Mouse (Mus musculus) liver, embryonic 16.5 days (tissue): ENCODE measurements around the gene Car6. TPM values are rescaled to one million over a fixed set of nuclear protein-coding genes. Genes with fewer than 3 reads are reported as not detected.

Source experiments
- ATAC-seq: fragments of 200-750 bp; cut with Nextera tagmentation; 2 replicates; pipeline ENCODE4 v1.8.0; 2017; ENCODE audit warnings: low read depth, mild to moderate bottlenecking, moderate number of reproducible peaks, moderate library complexity
- H3K27ac ChIP-seq: fragments of 300-500 bp; sonication (generic); 2 replicates; pipeline ENCODE4 v1.5.1; 2014; ENCODE audit warnings: mild to moderate bottlenecking, low read length
- H3K27me3 ChIP-seq: fragments of 300-500 bp; sonication (generic); 2 replicates; pipeline ENCODE4 v1.6.1; 2014; ENCODE audit warnings: low read depth, low read length, mixed read lengths; ENCODE audit not compliant: control insufficient read depth, insufficient read depth
- H3K36me3 ChIP-seq: fragments of 300-500 bp; sonication (generic); 2 replicates; pipeline ENCODE4 v1.6.1; 2014; ENCODE audit warnings: mild to moderate bottlenecking; ENCODE audit not compliant: control insufficient read depth, insufficient read depth
- H3K4me1 ChIP-seq: fragments of 300-500 bp; sonication (generic); 2 replicates; pipeline ENCODE4 v1.6.1; 2014; ENCODE audit warnings: low read depth, low read length, mixed read lengths; ENCODE audit not compliant: control insufficient read depth
- H3K4me2 ChIP-seq: fragments of 300-500 bp; sonication (generic); 2 replicates; pipeline ENCODE4 v1.6.1; 2014; ENCODE audit warnings: low read depth, low read length, mixed read lengths
- H3K4me3 ChIP-seq: fragments of 300-500 bp; sonication (generic); 2 replicates; pipeline ENCODE4 v1.5.1; 2014; ENCODE audit warnings: low read depth, mild to moderate bottlenecking, low read length
- H3K9ac ChIP-seq: fragments of 300-500 bp; sonication (generic); 2 replicates; pipeline ENCODE4 v1.6.1; 2014; ENCODE audit warnings: low read depth, low read length
- H3K9me3 ChIP-seq: fragments of 300-500 bp; sonication (generic); replicated peaks from 2 replicates; pipeline ENCODE4 v1.6.1; 2016; ENCODE audit warnings: low read length; ENCODE audit not compliant: control insufficient read depth
- WGBS: fragments of 180-500 bp; shearing (Covaris S2); extraction: QIAGEN DNeasy Blood & Tissue Kit; methylation state at CpG from one replicate; pipeline ENCODE4 v1.1.7; 2014; ENCODE audit not compliant: insufficient replicate concordance; 5-methylcytosine and 5-hydroxymethylcytosine counted together
- polyA plus RNA-seq: library from polyadenylated mRNA; unstranded; fragments of >200 nt; fragmentation: Nextera tagmentation; extraction: Ambion mirVana; gene quantifications from 2 replicates; pipeline ENCODE4 v1.2.1, GENCODE M21; 2015

Gene Car6
- polyA plus RNA-seq, 1 experiment from 2014 or later = not detected

GRCm38 (mm10) chr4:150138084-150138543 is 63.0 kb downstream of the Car6 start:
- ATAC-seq = peak; percentile 74
- no peaks in the 10 kb centered on the region for H3K36me3 ChIP-seq
- H3K27ac ChIP-seq = no peak overlapping the region
- no peaks in the 10 kb centered on the region for H3K27me3 ChIP-seq
- 0 out of 2 replicates have a peak overlapping the region, but pooled peaks have one; percentile 13 for H3K4me3 ChIP-seq
- H3K9me3 ChIP-seq = no peaks in the 10 kb centered on the region
- 26% methylated on average over 9 of the region's 9 CpGs for WGBS
- peak overlapping the region; percentile 46 for H3K4me2 ChIP-seq
- peaks cover 6% of the 10 kb centered on the region for H3K4me1 ChIP-seq
- H3K9ac ChIP-seq = no peak overlapping the region

DNA sequence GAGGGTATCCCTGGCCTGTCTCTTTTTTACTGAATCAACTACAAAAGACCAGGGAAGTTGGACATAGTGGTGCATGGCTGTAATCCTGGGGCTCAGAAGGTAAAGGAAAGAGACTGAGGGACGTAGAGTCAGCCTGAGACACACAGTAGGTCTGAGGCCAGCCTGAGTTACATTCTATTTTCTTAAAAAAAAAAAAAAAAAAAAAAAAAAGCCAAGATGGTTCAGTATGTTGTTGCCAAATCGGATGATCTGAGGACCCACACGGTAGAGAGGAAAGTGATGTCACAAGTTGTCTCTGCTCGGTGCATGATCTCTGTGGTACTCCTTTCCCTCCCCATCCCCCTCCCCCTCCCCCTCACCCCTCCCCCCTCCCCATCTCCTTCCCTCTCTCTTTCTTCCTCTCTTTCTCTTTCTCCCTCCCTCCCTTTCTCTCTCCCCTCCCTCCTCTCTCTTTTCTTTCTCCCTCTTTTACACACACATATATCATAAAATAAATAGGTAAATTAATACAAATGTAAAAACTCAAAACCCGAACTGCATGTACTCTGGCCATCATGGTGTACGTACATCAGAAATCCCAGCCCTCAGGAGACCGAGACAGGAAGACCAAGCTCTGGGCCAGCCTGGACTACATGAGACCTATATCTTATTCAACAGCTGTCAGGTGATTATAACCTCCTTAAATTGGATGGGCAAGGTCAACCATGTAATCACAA is 63.6 kb downstream of the Car6 start:
- ATAC-seq = no peak

More for the DNA sequence above, 63.6 kb downstream of the Car6 start:
- peaks cover 11% of the 10 kb centered on the region for H3K4me1 ChIP-seq
- H3K9ac ChIP-seq = no peak overlapping the region
- H3K27me3 ChIP-seq = no peaks in the 10 kb centered on the region
- H3K9me3 ChIP-seq = no peaks in the 10 kb centered on the region
- H3K36me3 ChIP-seq = no peaks in the 10 kb centered on the region
- H3K4me3 ChIP-seq = no peak overlapping the region
- no peak overlapping the region for H3K27ac ChIP-seq
- peak overlapping the region; percentile 46; the same call in 1 of the 2 replicates for H3K4me2 ChIP-seq
- WGBS = 60% methylated on average over 7 of the region's 7 CpGs

Other genes starting within 250 kb of the Car6 start
- 0.82 and 0.89 TPM in 2 replicates for gene Spsb1, start 246.3 kb downstream of the Car6 start, polyA plus RNA-seq
- 24.2 and 33.7 TPM in 2 replicates for gene H6pd, start 192.3 kb downstream of the Car6 start, polyA plus RNA-seq
- 0.37 and 0.74 TPM in 2 replicates for gene Gpr157, start 114.0 kb downstream of the Car6 start, polyA plus RNA-seq
- gene Slc2a5, start 82.0 kb downstream of the Car6 start, polyA plus RNA-seq = 0.21 and 0.27 TPM in 2 replicates
- gene Slc2a7, start 52.4 kb downstream of the Car6 start, polyA plus RNA-seq = 0.12 TPM in 1 of 2 replicates, not detected in the other
- gene Eno1, start 35.4 kb upstream of the Car6 start, polyA plus RNA-seq = 616 and 624 TPM in 2 replicates
- 5.7 and 6.8 TPM in 2 replicates for gene Rere, start 80.3 kb upstream of the Car6 start, polyA plus RNA-seq